Mouse (Mus musculus): ENCODE data around the gene B3gnt9.

GRCm38 (mm10) chr8:105275840-105276239, 20.9 kb upstream of the B3gnt9 start, which contains the start of gene Nol3:
- TF ChIP-seq POLR2A (IDR thresholded peaks at IDR 0.05; ENCODE audit: borderline replicate concordance, control insufficient read depth, low read depth, low read length) (no peak), CTCF (IDR thresholded peaks at IDR 0.05; ENCODE audit: control insufficient read depth, insufficient read depth, low read length) (no peak)

Data from bone marrow, adult 2 months (tissue).